Mouse (Mus musculus): ENCODE measurements at regions not wholly inside any gene's neighbourhood (a gene's known extent, or its start where the extent isn't known, plus 50 kb on each side); places are given as distances from the start of the nearest gene placed in this dataset.

DNA sequence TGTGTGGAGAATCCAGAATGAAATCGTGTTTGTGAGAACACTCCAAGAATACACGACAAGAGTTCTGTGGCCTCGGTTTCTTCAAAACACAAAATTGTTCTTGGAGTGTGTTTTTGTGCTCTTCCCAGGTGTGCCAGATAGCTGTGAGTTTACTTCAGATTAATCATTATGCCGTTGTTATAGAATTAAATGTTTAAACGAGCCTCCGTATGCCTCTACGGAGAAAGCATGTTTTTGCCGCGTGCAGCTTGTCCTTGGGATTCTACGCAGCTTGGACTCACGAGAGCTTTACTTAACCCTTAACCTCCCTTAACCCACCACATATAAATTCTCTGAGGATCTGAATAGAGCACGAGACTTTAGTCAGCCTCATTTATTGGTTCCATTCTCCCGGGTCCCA is 455.7 kb upstream of the Kazn start:
- Histone ChIP-seq H3K4me3 (replicated peaks in 1 of 3; ENCODE audit: low read depth in 2 of 3, low read length in 2 of 3, poor library complexity in 1 of 3) (no peak overlapping the region), H3K36me3 (replicated peaks in 1 of 2; ENCODE audit: control insufficient read depth in 1 of 2, insufficient read depth in 1 of 2, low read length in 1 of 2) (no peaks in the 10 kb centered on the region), H3K4me1 (ENCODE audit: control insufficient read depth in 1 of 2, insufficient read depth in 2 of 2) (no peaks in the 10 kb centered on the region), H3K9ac (ENCODE audit: insufficient read depth, low read depth) (no peak overlapping the region), H3K27ac (ENCODE audit: insufficient read depth, low read depth) (no peak overlapping the region), H3K27me3 (replicated peaks) (no peaks in the 10 kb centered on the region), H3K79me2 (replicated peaks; ENCODE audit: control insufficient read depth, extremely low read depth, insufficient read depth, poor library complexity, severe bottlenecking) (no peaks in the 10 kb centered on the region), H3K4me2 (ENCODE audit: insufficient read depth, low read depth, poor library complexity, severe bottlenecking) (no peak overlapping the region), H3K9me3 (replicated peaks; ENCODE audit: low read length) (peaks cover 71% of the 10 kb centered on the region)
- dilution Hi-C loops (cut with MboI; ENCODE audit: extremely low pct_ligation_motif_present, extremely low pct_unique_long_range_greater_than_20kb, low sequenced_read_pairs), result no loop called here
- in situ Hi-C loops (cut with MboI; ENCODE audit: low pct_ligation_motif_present, low pct_unique_long_range_greater_than_20kb, low sequenced_read_pairs), result no loop called here
- no peak for DNase-seq (ENCODE audit: extremely low read depth)
- TF ChIP-seq UBTF (IDR thresholded peaks at IDR 0.05; ENCODE audit: low read depth, low read length) (no peak), ZNF384 (IDR thresholded peaks at IDR 0.05; ENCODE audit: low read depth, low read length) (no peak), ELF1 (IDR thresholded peaks at IDR 0.05; ENCODE audit: low read depth, low read length) (no peak), MAX (IDR thresholded peaks at IDR 0.05; ENCODE audit: low read length) (no peak), IRF4 (IDR thresholded peaks at IDR 0.05; ENCODE audit: low read depth, low read length) (no peak), BHLHE40 (IDR thresholded peaks at IDR 0.05; ENCODE audit: low read depth, low read length) (no peak), TBP (conservative IDR thresholded peaks at IDR 0.05; ENCODE audit: low read depth, low read length) (no peak)

DNA sequence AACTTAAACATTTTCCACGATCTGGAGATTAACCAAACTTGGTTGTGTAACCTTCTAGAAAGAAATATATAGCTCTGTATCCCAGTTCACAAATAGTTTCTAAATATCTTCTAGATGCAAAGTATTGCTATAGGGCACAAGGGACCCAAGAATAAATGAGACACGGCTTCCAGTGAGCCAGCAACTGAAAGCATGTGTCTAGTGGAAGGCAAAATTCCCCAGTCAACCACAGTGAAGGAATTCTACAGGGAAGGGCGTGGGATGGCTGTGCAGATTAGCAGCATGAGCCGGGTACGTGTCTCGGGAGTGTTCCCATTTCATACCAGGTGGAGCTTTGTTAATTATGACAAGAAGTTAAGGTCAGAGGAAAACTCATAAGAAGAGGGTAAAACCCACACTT is 449.0 kb upstream of the Kazn start:
- dilution Hi-C loops (cut with MboI; ENCODE audit: extremely low pct_ligation_motif_present, extremely low pct_unique_long_range_greater_than_20kb, low sequenced_read_pairs), result no loop called here
- no peak overlapping the region for H3K27ac ChIP-seq (ENCODE audit: insufficient read depth, low read depth)
- H3K4me2 ChIP-seq (ENCODE audit: insufficient read depth, low read depth, poor library complexity, severe bottlenecking), result no peak overlapping the region
- H3K4me3 ChIP-seq (replicated peaks in 1 of 3; ENCODE audit: low read depth in 2 of 3, low read length in 2 of 3, poor library complexity in 1 of 3), result no peak overlapping the region
- in situ Hi-C loops (cut with MboI; ENCODE audit: low pct_ligation_motif_present, low pct_unique_long_range_greater_than_20kb, low sequenced_read_pairs), result no loop called here
- no peaks in the 10 kb centered on the region for H3K4me1 ChIP-seq (ENCODE audit: control insufficient read depth in 1 of 2, insufficient read depth in 2 of 2)
- peaks cover 82% of the 10 kb centered on the region for H3K9me3 ChIP-seq (replicated peaks; ENCODE audit: low read length)
- no peak for TF ChIP-seq USF2 (conservative IDR thresholded peaks at IDR 0.05; ENCODE audit: low read depth, low read length)
- no peak for TF ChIP-seq E2F4 (IDR thresholded peaks at IDR 0.05; ENCODE audit: insufficient replicate concordance, low read depth, low read length)
- TF ChIP-seq RCOR1 (conservative IDR thresholded peaks at IDR 0.05; ENCODE audit: low read depth, low read length), result no peak
- no peak for TF ChIP-seq GABPA (IDR thresholded peaks at IDR 0.05; ENCODE audit: insufficient replicate concordance, low read depth, low read length)
- no peak for TF ChIP-seq NELFE (IDR thresholded peaks at IDR 0.05; ENCODE audit: low read depth, low read length)
- no peak for TF ChIP-seq EP300 (IDR thresholded peaks at IDR 0.05; ENCODE audit: low read length)
- TF ChIP-seq POLR2A (IDR thresholded peaks at IDR 0.05; ENCODE audit: low read depth, low read length), result no peak
- no peak for TF ChIP-seq KAT2A (IDR thresholded peaks at IDR 0.05; ENCODE audit: insufficient replicate concordance, low read length)
- no peak for TF ChIP-seq ZMIZ1 (IDR thresholded peaks at IDR 0.05; ENCODE audit: low read depth, low read length)
- no peak for TF ChIP-seq ZKSCAN1 (IDR thresholded peaks at IDR 0.05; ENCODE audit: borderline replicate concordance, low read depth, low read length)
- TF ChIP-seq IRF4 (IDR thresholded peaks at IDR 0.05; ENCODE audit: low read depth, low read length), result no peak
- no peak for TF ChIP-seq JUN (IDR thresholded peaks at IDR 0.05; ENCODE audit: insufficient read depth, low read depth, low read length)
- no peak for TF ChIP-seq JUND (conservative IDR thresholded peaks at IDR 0.05; ENCODE audit: low read depth, low read length)
- TF ChIP-seq HCFC1 (IDR thresholded peaks at IDR 0.05; ENCODE audit: low read depth, low read length), result no peak
- no peak for TF ChIP-seq MAFK (IDR thresholded peaks at IDR 0.05; ENCODE audit: insufficient replicate concordance, low read length)
- H3K9ac ChIP-seq (ENCODE audit: insufficient read depth, low read depth), result no peak overlapping the region
- H3K27me3 ChIP-seq (replicated peaks), result no peaks in the 10 kb centered on the region
- DNase-seq (ENCODE audit: extremely low read depth), result no peak
- H3K36me3 ChIP-seq (replicated peaks in 1 of 2; ENCODE audit: control insufficient read depth in 1 of 2, insufficient read depth in 1 of 2, low read length in 1 of 2), result no peaks in the 10 kb centered on the region
- no peaks in the 10 kb centered on the region for H3K79me2 ChIP-seq (replicated peaks; ENCODE audit: control insufficient read depth, extremely low read depth, insufficient read depth, poor library complexity, severe bottlenecking)

All from CH12.LX (cell line).